Mouse (Mus musculus) erythroblast, adult 5-6 weeks (primary cell): ENCODE results near the gene Taar7b. TPM values are rescaled to one million over a fixed set of nuclear protein-coding genes. Genes with fewer than 3 reads are reported as not detected.

Experiments
- ATAC-seq: replicated peaks from 2 replicates; pipeline ENCODE4 v1.8.0; 2016; ENCODE audit warnings: moderate number of reproducible peaks, mild to moderate bottlenecking, moderate TSS enrichment, inconsistent platforms; ENCODE audit not compliant: poor library complexity, low FRiP score, severe bottlenecking
- total RNA-seq, 2 experiments: library from RNA; stranded (forward) in 1 of 2; stranded (reverse) in 1 of 2; fragments of 150-400 nt in 1 of 2; fragments of 200-764, 138-1000 nt in 1 of 2; gene quantifications; 2 replicates each; pipeline versions ENCODE4 v1.2.3 to v1.2.4; 2015 to 2017; ENCODE audit warnings: low replicate concordance in 2 of 2

Gene Taar7b
- not detected in 2 replicates for total RNA-seq (2015; ENCODE audit: low replicate concordance)
- not detected in 2 replicates for total RNA-seq (2017; ENCODE audit: low replicate concordance)

- no peak for ATAC-seq
Observed at GRCm38 (mm10) chr10:23999639-24000038, at the start of gene Taar7b. Gene Taar7b, plus strand, starts transcription at chr10:23999939.

- ATAC-seq = no peak
Observed at GRCm38 (mm10) chr10:23951714-23952113, 48.0 kb upstream of the Taar7b start.

DNA sequence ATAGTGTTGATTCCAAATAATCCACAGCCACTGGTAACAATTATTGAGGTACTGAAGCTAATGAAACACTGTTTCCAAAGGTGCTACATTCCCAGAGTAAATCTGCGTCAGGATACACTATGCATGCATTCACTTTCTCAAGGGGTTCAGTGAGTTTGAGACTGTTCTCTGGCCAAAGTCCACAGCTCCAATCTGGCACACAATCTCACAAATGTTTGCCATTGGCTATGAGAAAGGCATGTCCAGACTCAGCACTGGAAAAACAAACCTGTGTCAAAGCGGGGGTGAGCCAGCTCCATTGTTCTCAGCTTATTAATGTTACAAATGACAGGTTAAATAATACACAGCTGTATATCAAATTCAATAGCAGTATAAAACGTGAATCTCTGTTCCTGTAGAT is 40.7 kb upstream of the Taar7b start:
- ATAC-seq = no peak

DNA sequence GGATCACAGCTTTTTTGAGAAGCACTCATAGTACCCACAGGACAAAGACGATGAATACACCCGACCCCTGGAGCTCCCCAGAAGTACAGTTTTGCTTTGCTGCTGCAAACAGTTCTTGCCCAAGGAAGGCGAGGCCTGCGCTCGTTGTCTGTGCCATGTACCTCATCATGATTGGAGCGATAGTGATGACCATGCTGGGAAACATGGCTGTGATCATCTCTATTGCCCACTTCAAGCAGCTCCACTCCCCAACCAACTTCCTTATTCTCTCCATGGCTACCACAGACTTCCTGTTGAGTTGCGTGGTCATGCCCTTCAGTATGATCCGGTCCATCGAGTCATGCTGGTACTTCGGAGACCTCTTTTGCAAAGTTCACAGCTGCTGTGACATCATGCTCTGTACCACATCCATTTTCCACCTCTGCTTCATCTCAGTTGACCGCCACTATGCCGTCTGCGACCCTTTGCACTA is 39.3 kb upstream of the Taar7b start, which contains the start of gene Taar4:
TSS of gene Taar4 (plus strand) at position 51 of the 472 bp plus-strand sequence.
- no peak for ATAC-seq

DNA sequence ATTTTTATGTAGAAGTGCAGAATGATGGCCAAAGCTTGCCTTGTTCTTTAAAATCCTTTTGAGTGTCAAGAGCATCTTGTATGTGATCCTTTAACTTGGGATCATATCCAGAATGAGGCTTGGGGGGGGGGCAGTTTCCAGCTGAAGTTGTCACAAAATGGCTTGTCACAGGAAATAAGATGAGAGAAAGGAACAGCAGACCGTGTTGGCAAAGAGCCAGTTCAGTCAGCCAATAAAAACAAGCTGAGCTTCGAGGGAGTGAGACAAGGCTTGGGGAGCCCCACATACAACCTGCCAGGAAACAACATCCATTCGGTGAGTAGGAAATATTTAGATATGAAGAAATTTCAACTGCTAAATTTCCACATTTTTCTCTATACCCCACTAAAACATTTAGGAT is 36.3 kb upstream of the Taar7b start:
- ATAC-seq = no peak

GRCm38 (mm10) chr10:23964921-23965610 is 34.7 kb upstream of the Taar7b start:
- no peak for ATAC-seq

GRCm38 (mm10) chr10:23970656-23971165 is 29.0 kb upstream of the Taar7b start, which contains the start of gene Taar5:
Gene Taar5, plus strand, starts transcription at chr10:23970706.
- no peak for ATAC-seq

GRCm38 (mm10) chr10:23971256-23971655 is 28.5 kb upstream of the Taar7b start:
- no peak for ATAC-seq

- ATAC-seq = no peak
Observed at GRCm38 (mm10) chr10:23977958-23978357, 21.8 kb upstream of the Taar7b start.

DNA sequence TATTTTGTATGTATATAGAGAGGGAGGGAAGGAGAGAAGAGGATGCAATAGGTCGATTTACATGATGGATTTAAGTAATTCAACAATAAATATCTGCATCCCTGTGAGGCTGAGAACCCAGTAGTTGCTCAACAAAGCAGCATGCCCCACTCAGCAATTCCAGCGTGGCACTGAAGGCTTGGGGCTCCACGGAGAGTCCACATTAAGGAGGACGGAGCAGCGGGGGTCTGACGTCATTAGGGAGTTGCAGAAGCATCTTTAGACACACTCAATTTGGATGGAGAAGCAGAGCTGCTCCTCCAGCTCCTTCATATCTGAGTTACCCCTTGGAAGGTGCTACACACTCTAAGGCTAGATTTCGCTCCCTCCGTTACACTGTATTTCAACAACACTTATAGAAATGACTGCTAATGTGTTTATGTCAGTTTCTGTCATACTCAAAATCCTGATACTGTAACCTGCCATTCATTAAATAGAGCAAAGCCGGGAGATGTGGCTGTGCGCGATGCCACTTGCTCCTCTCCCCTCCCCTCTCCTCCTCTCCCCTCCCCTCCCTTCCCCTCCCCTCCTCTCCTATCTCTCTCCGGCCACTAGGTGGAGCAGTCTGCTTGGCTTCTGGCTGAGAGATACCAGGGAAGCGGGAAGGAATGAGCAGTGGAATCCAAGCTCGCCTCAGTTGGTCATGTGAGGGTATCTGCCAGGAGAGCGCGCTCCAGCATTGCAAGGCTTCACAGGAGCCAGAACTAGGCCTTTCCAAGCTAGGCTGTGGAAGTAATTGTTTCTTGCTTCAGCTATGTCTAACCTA is 20.6 kb upstream of the Taar7b start:
- no peak for ATAC-seq

GRCm38 (mm10) chr10:23985546-23985945 is 14.2 kb upstream of the Taar7b start, which contains the start of gene Taar6:
Gene Taar6, minus strand, starts transcription at chr10:23985646.
- ATAC-seq = no peak

GRCm38 (mm10) chr10:23986419-23986818 is 13.3 kb upstream of the Taar7b start:
- no peak for ATAC-seq

GRCm38 (mm10) chr10:23993381-23993780 is 6.4 kb upstream of the Taar7b start, which contains the start of gene Taar7a:
Gene Taar7a, minus strand, starts transcription at chr10:23993481.
- no peak for ATAC-seq

- peak; percentile 80 for ATAC-seq
Observed at GRCm38 (mm10) chr10:24006442-24006841, 6.7 kb downstream of the Taar7b start.

- peak; percentile 88 for ATAC-seq
Observed at GRCm38 (mm10) chr10:24007034-24007433, 7.3 kb downstream of the Taar7b start.

- 0 out of 2 replicates have a peak, but pooled peaks have one; percentile 47 for ATAC-seq
Observed at GRCm38 (mm10) chr10:24008143-24008542, 8.4 kb downstream of the Taar7b start.

- ATAC-seq = no peak
Observed at GRCm38 (mm10) chr10:24026922-24027321, 27.2 kb downstream of the Taar7b start, which contains the start of gene Taar7d. Gene Taar7d, plus strand, starts transcription at chr10:24027222.

DNA sequence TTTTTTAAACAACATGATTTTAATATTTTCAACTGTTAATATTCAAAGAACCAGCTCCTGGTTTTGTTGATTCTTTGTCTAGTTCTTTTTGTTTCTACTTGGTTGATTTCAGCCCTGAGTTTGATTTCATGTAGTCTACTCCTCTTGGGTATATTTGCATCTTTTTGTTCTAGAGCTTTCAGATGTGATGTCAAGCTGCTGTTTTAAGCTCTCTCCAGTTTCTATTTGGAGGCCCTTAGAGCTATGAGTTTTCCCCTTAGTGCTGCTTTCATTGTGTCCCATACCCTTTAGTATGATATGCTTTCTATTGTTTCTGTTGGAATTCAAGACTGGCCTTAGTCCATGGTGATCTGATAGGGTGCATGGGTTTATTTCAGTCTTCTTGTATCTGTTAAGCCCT is 31.6 kb downstream of the Taar7b start:
- no peak for ATAC-seq

DNA sequence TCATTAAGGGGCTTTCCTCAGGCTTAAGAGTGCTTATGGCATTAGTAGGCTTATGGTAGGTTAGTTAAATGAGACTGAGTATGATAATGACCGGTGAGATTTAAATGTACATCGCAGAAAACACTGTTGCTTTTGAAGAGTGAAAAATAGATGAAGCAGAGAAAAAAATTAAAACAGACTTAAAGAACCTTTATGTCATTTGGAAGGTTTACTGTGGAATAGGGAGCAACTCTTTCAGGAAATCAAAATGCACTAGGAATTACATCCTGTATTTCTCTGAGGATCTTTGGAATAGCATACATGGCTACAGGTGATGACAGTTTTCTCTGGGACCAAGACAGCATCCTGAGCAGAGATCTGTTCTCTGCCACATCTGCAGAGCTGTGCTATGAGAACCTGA is 37.6 kb downstream of the Taar7b start, which contains the start of gene Taar7e:
TSS of gene Taar7e (plus strand) at position 301 of the 400 bp plus-strand sequence.
- ATAC-seq = no peak
